Mouse (Mus musculus): ENCODE measurements around the gene Slc4a4. TPM values are rescaled to one million over a fixed set of nuclear protein-coding genes. Genes with fewer than 3 reads are reported as not detected.

The Slc4a4 gene
- total RNA-seq, 2 experiments from 2014 or later = 39.4 to 40.4 TPM

- DNase-seq = no peak
Measured at GRCm38 (mm10) chr5:89198501-89198900, 311.9 kb downstream of the Slc4a4 start.

GRCm38 (mm10) chr5:89209973-89210703, 323.5 kb downstream of the Slc4a4 start:
- no peak for DNase-seq

GRCm38 (mm10) chr5:89211057-89211456, 324.4 kb downstream of the Slc4a4 start:
- no peak for DNase-seq

- no peak for DNase-seq
Measured at GRCm38 (mm10) chr5:89218222-89218621, 331.6 kb downstream of the Slc4a4 start.

GRCm38 (mm10) chr5:89218709-89219108, 332.1 kb downstream of the Slc4a4 start:
- DNase-seq = no peak

- DNase-seq = peak; percentile 37
Measured at GRCm38 (mm10) chr5:89221658-89222057, 335.0 kb downstream of the Slc4a4 start.

- no peak for DNase-seq
Measured at GRCm38 (mm10) chr5:89223061-89223740, 336.6 kb downstream of the Slc4a4 start.

- no peak for DNase-seq
Measured at GRCm38 (mm10) chr5:89223744-89224368, 337.2 kb downstream of the Slc4a4 start.

- DNase-seq = no peak
Measured at GRCm38 (mm10) chr5:89227948-89228347, 341.3 kb downstream of the Slc4a4 start.

- DNase-seq = no peak
Measured at GRCm38 (mm10) chr5:89229606-89230005, 343.0 kb downstream of the Slc4a4 start.

- no peak for DNase-seq
Measured at GRCm38 (mm10) chr5:89232313-89232712, 345.7 kb downstream of the Slc4a4 start.

- DNase-seq = no peak
Measured at GRCm38 (mm10) chr5:89251806-89252205, 365.2 kb downstream of the Slc4a4 start.

GRCm38 (mm10) chr5:89259804-89260492, 373.3 kb downstream of the Slc4a4 start:
- DNase-seq = no peak

- no peak for DNase-seq
Measured at GRCm38 (mm10) chr5:89277049-89277448, 390.4 kb downstream of the Slc4a4 start.

- DNase-seq = no peak
Measured at GRCm38 (mm10) chr5:89277616-89278015, 391.0 kb downstream of the Slc4a4 start.

- no peak for DNase-seq
Measured at GRCm38 (mm10) chr5:89278309-89278708, 391.7 kb downstream of the Slc4a4 start.

- DNase-seq = no peak
Measured at GRCm38 (mm10) chr5:89280312-89280863, 393.8 kb downstream of the Slc4a4 start.

Other genes starting within 250 kb of the Slc4a4 start
- gene Grsf1, start 210.6 kb upstream of the Slc4a4 start, total RNA-seq (2021) = 100 to 1,000 TPM; 180 to 186 TPM
- gene Mob1b, start 166.0 kb upstream of the Slc4a4 start, total RNA-seq (2021) = 10 to 100 TPM; 66.7 to 71.6 TPM
- gene Dck, start 121.8 kb upstream of the Slc4a4 start, total RNA-seq (2021) = 10 to 100 TPM; 15.6 to 17.0 TPM

All from heart, postnatal 4 days (tissue).